Mouse (Mus musculus): ENCODE measurements around the gene Sox1. TPM values are rescaled to one million over a fixed set of nuclear protein-coding genes. Genes with fewer than 3 reads are reported as not detected.

The Sox1 gene
- polyA plus RNA-seq, 2 experiments from 2014 or later, result not detected

DNA sequence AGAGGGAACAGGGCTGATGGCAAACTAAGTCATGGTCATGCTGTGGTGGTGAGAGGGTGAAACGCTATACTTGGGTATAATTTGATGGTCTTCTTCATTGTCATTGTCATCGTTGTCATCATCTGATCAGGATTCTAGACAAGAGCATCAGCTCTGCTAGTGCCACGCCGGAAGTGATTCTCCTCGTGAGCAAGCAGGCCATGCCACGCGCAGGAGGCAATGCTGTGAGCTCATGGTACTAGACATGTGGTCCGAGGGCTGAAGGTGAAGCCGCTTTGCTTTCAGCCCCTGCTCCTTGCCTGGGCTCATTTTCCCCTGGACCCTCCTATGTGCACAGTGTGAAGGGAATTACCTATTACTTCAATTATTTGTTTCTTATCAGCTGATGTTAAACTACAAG, 32.3 kb downstream of the Sox1 start:
- ATAC-seq, result no peak

DNA sequence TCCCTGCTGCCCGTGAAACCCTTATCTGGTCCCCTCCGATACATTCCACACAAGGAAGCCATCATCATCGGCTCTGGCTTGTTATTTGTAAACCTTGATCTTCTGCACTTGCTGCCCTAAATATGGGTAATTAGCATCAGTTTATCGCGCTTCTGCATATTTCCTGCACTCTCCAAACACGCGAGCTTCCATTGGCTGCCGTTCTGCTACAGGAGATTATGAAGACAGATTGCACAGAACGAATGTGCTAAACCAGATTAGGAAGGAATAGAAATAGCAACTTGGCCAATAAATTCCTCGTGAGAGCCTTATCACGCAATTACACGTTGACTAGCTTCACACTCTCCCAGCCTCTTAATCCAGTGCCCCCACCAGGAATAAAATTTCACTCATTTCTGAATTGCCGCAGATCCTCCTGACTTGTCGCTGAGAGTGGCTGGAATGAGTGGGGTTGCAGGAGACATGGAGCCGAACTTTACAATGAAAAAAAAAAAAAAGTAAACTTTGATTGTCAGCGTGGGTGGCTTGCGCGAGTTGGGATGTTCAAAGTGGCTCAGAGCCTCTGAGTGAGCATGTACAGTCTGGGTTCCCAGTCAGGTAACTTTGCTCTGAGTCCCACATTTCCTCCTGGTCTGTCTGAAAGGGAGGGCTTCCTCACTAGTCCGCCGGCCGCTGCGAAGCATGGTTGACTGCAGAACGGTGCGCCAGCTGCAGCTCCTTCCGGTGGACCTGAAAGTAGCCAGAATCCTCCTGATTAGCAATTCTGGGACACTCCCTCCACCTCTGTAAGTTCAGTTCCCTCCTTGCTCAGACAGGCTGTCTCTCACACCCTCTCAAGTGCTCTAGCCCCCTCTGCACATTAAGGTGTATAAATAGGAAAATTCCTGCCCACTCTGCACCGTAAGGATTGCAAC, 33.0 kb downstream of the Sox1 start:
- ATAC-seq, result no peak

DNA sequence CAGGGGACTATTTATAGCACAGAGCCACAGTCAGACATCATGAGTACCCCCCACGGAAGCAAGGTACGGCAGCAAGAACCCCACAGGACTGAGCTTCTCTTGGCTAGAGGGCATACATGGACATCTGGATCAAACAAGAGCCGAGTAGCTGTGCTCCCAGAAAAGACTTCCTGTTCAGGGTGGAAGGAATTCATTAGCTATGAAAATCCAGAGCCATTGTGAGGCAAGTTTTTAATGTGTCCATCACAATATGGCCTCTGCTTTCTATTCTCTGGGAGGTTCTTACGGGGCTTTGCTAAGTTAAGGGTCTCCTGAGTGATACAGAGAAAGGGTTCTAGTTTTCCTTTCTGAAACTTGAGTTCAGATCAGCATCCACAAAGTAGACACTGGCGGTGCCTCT, 33.8 kb downstream of the Sox1 start:
- no peak for ATAC-seq

DNA sequence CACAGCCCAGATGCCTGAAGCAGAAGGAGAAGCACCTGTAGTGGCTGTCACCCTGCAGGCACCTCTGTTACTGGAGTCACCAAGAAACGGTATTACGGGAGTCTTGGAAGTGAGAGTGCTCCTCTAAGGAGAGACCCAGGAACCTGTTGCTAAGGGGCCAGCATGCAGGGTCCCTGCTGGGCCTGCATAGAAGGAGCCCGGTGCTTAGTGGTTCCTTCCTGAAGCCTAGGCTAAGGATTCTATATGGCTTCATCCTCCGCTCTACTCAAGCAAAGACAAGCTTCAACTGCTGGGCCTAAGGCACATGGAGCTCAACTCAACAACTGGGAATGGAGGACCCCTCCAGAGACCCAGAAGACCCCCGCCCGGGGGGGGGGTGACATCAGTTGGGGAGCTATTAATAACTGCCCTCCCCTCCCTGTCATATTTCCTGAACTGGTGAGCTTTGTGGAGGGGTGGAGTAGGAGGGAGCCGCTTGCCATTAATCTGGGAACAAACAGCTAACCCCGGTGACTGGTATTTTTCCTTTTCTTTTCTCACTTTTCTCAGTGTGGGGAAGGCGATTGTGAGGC, 34.6 kb downstream of the Sox1 start:
- ATAC-seq, result no peak

DNA sequence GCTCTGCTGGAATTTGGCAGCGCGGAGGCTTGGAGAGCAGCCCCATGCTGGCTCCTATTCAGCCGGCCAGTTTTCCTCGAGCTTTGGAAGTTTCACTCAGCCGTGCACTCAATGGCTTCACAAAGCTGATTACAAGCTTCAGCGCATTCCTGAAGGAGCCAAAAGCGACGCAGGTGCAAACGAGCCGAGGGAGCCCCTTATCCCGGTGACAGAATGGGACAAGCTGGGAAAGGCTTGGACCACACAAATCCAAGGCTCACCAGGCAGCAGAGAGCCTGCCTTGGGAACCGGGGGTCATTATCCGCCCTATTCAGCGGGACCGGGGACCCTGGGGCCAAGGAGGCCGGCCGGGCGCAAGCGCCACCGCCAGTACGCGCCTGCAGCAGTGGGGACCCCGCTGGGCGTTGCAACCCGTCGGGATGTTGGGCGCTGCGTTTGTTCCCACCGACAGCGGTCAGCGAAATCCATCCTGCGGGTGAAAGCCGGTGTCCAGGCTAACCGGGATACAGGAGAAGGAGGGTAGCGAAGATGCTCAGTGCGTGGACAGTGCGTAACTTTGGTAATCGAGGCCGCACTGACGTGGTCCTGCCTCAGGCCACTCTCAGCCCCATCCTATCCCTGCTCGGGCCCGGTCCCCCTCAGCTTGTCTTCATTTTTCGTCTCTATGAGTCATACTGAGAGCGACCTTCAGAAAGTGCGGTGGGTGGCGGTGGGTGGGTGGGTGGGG, 35.2 kb downstream of the Sox1 start:
- ATAC-seq, result no peak

DNA sequence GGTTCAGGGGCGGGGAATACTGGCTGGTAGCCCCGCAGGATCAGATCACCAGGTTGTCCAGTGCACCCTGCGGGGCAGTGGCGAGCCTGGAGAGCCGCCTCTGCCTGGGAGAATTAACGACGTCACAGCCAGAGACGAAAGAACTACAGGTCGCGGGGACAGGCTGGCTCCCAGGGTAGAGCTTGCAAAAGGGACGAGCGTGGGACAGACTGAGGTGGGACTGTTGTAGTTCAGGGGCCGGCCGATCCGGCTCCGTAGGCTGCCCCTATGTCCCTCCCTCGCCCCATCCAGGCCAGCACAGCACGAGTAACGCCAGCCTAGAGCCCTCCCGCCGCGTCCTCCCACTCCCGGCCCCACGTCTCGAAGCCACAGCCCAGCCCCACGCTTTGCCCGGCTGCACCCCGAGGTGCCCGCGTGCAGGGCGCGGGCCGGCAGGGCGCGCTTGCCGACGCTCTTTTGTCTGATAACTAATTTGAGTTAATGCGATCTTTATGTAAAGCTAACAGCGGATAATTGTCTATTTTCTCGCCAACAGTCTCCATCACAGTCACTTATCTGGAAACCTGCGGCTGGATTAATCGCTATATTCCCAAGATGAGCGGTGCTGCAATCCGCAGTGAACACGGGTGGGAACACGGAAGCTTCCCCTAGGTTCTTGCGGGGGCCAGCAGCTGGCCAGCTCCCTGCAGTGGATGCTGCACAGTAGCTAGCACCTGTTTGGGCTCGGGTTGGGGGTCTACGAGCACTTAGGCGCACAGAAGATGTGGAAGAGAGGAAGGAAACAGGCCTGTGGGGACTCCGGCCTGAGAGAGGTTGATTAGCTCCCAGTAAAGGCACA, 36.0 kb downstream of the Sox1 start:
- ATAC-seq, result no peak

DNA sequence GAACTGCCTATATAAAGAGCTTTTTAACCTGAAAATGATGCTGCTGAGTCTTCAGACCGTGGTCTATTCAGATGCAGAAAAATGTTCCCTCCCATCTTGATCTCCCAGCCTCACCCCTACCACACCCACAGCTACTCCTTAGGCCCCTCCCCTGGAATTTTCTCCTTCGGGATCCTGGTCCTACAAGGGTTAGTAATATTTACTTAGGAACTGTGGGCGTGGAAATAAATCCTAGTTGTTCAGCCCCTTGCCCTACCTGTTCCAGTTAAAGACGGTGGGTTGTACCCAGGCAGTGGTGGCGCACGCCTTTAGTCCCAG, 36.6 kb downstream of the Sox1 start:
- ATAC-seq, result no peak

DNA sequence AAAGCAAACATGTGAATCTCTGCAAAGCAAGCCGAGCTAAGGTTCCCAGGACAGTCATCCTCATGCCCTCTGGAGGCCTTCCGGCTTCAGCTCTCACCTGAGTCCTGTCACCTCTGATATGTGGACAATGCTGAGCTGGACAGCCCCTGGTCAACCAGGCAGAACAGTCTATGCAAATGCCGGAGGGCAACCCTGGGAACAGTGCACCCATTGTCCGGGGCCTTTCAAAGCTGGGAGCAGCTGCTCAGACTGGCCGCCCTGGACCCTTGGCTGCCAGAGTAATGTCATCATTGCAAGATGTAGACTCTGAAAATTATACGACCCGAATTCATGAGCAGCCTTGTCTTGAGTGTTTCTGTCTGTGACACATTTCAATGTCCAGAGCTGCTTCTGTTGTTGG, 37.5 kb downstream of the Sox1 start:
- no peak for ATAC-seq

DNA sequence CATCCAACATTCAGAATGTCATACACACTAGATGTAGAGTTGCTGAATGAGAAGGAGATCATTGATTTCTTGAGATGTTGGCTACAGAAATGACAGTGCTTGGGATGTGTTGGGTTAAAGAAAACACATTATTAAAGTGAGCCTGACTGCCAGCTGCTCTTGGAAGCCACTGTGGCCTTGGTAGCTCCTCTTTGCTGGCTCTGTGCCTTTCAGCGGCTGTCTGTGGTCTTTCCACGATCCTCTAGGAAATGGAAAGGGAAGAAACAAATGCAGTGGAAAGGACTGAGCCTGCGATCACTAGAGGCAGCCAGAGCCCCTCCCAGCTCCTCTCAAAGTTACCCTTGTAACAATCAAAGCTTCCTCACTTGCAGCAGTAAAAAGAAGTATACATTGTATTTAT, 39.7 kb downstream of the Sox1 start:
- ATAC-seq, result no peak

DNA sequence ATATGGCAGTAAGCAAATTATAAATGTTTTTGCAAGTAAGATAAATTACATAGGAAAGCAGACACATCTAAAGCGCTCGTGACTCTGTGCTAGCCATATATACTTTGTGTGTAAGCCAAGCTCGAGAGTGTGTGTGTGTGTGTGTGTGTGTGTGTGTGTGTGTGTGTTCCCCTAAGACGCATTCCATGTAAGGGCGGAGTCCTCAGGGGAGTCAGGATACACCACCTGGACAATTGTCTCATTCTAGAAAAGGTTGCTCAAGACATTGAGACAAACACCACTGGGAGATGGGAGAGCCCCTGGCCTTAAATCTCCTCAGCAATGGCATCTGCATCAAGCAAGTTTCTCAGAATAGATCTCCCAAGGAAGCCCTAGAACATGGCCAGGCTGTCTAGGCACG, 42.9 kb downstream of the Sox1 start:
- no peak for ATAC-seq

DNA sequence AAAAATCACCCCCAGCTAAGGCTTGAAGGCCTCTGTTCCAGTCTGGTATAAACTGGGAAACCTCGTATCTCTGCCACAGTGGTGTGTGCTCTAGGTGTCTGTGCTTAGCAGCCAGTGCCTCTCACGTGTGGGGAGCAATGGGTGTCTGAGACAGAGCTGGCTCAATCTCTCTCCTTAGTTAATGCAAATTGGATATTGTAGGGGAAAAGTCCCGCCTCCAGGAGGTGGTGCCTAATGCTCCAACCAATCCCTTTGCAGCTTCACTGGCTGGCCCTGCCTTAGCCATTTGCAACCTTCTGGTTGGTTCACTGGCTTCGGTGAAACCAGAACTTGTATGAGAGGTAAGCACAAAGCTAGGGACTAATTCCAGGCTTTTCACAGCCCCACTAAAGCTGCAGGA, 43.9 kb downstream of the Sox1 start:
- no peak for ATAC-seq

DNA sequence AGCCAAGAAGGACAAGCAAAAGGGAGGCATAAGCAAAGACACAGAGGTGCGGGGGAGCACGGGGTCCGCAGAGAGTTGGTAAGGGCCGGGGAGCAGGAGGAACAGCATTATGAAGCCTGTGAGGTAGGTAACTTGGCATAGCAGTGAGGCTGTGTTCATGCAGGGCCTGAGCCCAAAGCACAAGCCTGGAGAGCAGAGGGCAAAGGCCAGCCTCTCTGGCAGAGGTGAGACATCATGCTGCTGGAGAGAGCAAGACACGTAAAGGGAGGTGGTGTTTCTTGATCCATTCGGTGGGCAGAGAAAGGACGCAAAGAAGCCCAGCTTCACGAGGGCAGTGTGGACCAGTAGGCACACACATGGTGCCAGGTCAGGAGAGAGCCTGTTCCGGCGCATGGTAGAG, 44.8 kb downstream of the Sox1 start:
- ATAC-seq, result no peak

DNA sequence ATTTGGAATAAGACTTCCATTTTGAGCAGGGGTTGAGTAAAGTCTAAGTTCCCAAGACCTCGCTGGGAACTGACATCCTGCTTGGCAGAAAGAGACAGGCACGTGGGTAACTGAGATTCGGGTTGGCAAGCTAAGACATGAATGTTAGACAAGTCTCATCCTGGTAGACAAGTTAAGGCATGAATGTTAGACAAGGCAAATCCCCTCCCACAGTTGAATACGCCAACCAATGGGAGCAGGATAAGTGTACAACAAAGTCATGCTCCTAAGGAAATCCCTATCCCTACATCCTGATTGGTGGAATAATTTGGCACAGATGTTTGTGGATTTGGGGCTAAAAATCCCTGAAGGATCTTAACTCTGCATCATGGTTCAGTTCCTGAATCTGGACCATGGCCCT, 45.9 kb downstream of the Sox1 start:
- ATAC-seq, result no peak

DNA sequence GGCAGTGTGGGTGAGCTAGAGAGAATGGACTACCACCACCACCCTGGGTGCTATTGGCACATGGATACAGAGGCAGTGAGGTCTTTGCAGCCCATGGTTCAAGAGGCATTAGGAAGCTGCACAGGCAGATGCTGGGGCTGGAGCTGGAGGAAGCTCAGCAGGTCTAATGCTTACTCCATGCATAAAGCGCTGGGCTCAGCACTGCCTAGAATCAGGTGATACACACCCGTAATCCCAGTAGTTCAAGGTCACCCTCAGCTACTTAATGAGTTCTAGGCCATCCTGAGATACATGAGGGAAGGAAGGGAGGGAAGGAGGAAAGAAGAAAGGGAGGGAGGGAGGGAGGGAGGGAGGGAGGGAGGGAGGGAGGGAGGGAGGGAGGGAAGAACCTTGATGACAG, 50.2 kb downstream of the Sox1 start:
- ATAC-seq, result no peak

DNA sequence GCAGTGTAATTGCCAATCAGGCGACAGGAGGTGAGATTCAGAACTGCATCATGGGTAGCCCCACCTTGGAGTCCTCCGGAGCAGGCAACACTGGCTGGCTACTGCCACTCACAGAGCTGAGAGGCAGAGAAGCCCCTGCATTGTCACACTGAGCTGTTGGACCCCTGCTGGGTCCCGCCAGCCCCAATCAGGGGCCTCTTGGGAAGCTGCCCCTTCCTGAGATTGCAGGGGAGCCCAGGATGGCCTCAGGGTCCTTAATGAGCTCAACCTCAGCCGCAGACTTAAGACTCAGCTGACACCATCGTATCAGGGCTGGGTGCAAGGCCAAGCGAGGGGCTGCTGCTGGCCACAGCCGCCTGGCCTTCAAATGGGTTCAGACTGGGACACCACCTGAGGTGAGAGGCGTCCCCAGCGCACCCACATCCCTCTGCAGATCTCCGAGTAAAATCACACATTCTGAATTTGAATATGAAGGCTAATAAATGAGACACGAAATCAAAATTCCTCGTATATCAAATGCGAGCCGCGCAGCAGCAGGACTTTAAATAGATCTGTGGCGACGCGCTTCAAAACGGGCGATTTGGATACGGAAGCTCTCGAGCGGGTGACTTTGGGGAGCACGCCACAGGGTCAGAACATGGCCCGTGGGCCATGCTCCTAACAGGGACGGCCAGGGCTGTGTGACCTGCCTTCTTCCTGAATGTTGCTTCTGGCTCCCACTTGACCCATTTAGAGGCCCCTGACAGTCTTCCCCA, 51.0 kb downstream of the Sox1 start:
- ATAC-seq, result no peak

Other genes with a start within 250 kb of the Sox1 start
- not detected for gene A230072I06Rik, start 116.5 kb upstream of the Sox1 start, polyA plus RNA-seq (2017; shearing (Covaris generic))
- not detected for gene Spaca7, start 177.7 kb downstream of the Sox1 start, polyA plus RNA-seq (2017; shearing (Covaris generic))